Mouse (Mus musculus): Measurements from ENCODE around the gene Rpgrip1l. TPM values are rescaled to one million over a fixed set of nuclear protein-coding genes. Genes with fewer than 3 reads are reported as not detected.

Rpgrip1l gene
- polyA plus RNA-seq, 1 experiment from 2014 or later: 7.9 TPM

- no peak overlapping the region for H3K9ac ChIP-seq (replicated peaks; ENCODE audit: low read length)
- WGBS: 83% methylated on average over 2 of the region's 2 CpGs
- H3K4me1 ChIP-seq (ENCODE audit: insufficient read depth, low read length): no peaks in the 10 kb centered on the region
- no peaks in the 10 kb centered on the region for H3K27me3 ChIP-seq (ENCODE audit: insufficient read depth, low read length)
- H3K9me3 ChIP-seq (ENCODE audit: low read length): no peaks in the 10 kb centered on the region
- peaks cover 3% of the 10 kb centered on the region; the same call in 1 of the 2 replicates for H3K36me3 ChIP-seq (ENCODE audit: insufficient read depth, low read length)
- H3K4me3 ChIP-seq (ENCODE audit: low read length): no peak overlapping the region
- H3K4me2 ChIP-seq (replicated peaks; ENCODE audit: low read depth, low read length): no peak overlapping the region
- no peak overlapping the region for H3K27ac ChIP-seq (ENCODE audit: low read length)
- no peak for ATAC-seq (ENCODE audit: low FRiP score, low TSS enrichment)
Observed at GRCm38 (mm10) chr8:91221841-91222240, 91.2 kb downstream of the Rpgrip1l start.

- H3K4me1 ChIP-seq (ENCODE audit: insufficient read depth, low read length): no peaks in the 10 kb centered on the region
- no peak overlapping the region for H3K9ac ChIP-seq (replicated peaks; ENCODE audit: low read length)
- no peak for ATAC-seq (ENCODE audit: low FRiP score, low TSS enrichment)
- H3K27ac ChIP-seq (ENCODE audit: low read length): no peak overlapping the region
- H3K4me3 ChIP-seq (ENCODE audit: low read length): no peak overlapping the region
- H3K27me3 ChIP-seq (ENCODE audit: insufficient read depth, low read length): no peaks in the 10 kb centered on the region
- H3K36me3 ChIP-seq (ENCODE audit: insufficient read depth, low read length): peaks cover 3% of the 10 kb centered on the region; the same call in 1 of the 2 replicates
- H3K9me3 ChIP-seq (ENCODE audit: low read length): no peaks in the 10 kb centered on the region
- no peak overlapping the region for H3K4me2 ChIP-seq (replicated peaks; ENCODE audit: low read depth, low read length)
- WGBS: 86% methylated on average over 4 of the region's 4 CpGs
Observed at GRCm38 (mm10) chr8:91218271-91218670, 94.8 kb downstream of the Rpgrip1l start.

GRCm38 (mm10) chr8:91217062-91217905 is 95.8 kb downstream of the Rpgrip1l start:
- H3K9ac ChIP-seq (replicated peaks; ENCODE audit: low read length): no peak overlapping the region
- no peaks in the 10 kb centered on the region for H3K27me3 ChIP-seq (ENCODE audit: insufficient read depth, low read length)
- H3K36me3 ChIP-seq (ENCODE audit: insufficient read depth, low read length): peaks cover 3% of the 10 kb centered on the region; the same call in 1 of the 2 replicates
- no peaks in the 10 kb centered on the region for H3K9me3 ChIP-seq (ENCODE audit: low read length)
- no peak overlapping the region for H3K4me3 ChIP-seq (ENCODE audit: low read length)
- ATAC-seq (ENCODE audit: low FRiP score, low TSS enrichment): no peak
- no peak overlapping the region for H3K4me2 ChIP-seq (replicated peaks; ENCODE audit: low read depth, low read length)
- 77% methylated on average over 5 of the region's 5 CpGs for WGBS
- H3K4me1 ChIP-seq (ENCODE audit: insufficient read depth, low read length): no peaks in the 10 kb centered on the region
- no peak overlapping the region for H3K27ac ChIP-seq (ENCODE audit: low read length)

GRCm38 (mm10) chr8:91214287-91214686 is 98.8 kb downstream of the Rpgrip1l start:
- Histone ChIP-seq H3K9me3 (ENCODE audit: low read length) (no peaks in the 10 kb centered on the region), H3K4me3 (ENCODE audit: low read length) (no peak overlapping the region), H3K27me3 (ENCODE audit: insufficient read depth, low read length) (no peaks in the 10 kb centered on the region), H3K36me3 (ENCODE audit: insufficient read depth, low read length) (peaks cover 3% of the 10 kb centered on the region; the same call in 1 of the 2 replicates), H3K4me1 (ENCODE audit: insufficient read depth, low read length) (no peaks in the 10 kb centered on the region), H3K9ac (replicated peaks; ENCODE audit: low read length) (no peak overlapping the region), H3K4me2 (replicated peaks; ENCODE audit: low read depth, low read length) (no peak overlapping the region), H3K27ac (ENCODE audit: low read length) (no peak overlapping the region)
- no peak for ATAC-seq (ENCODE audit: low FRiP score, low TSS enrichment)
- WGBS: 88% methylated on average over 3 of the region's 3 CpGs

- 95% methylated on average over 2 of the region's 2 CpGs for WGBS
- Histone ChIP-seq H3K9me3 (ENCODE audit: low read length) (no peaks in the 10 kb centered on the region), H3K27me3 (ENCODE audit: insufficient read depth, low read length) (no peaks in the 10 kb centered on the region), H3K36me3 (ENCODE audit: insufficient read depth, low read length) (peaks cover 3% of the 10 kb centered on the region; the same call in 1 of the 2 replicates), H3K27ac (ENCODE audit: low read length) (no peak overlapping the region), H3K4me1 (ENCODE audit: insufficient read depth, low read length) (no peaks in the 10 kb centered on the region), H3K4me3 (ENCODE audit: low read length) (no peak overlapping the region), H3K9ac (replicated peaks; ENCODE audit: low read length) (no peak overlapping the region), H3K4me2 (replicated peaks; ENCODE audit: low read depth, low read length) (no peak overlapping the region)
- no peak for ATAC-seq (ENCODE audit: low FRiP score, low TSS enrichment)
Observed at GRCm38 (mm10) chr8:91212948-91213347, 100.1 kb downstream of the Rpgrip1l start.

GRCm38 (mm10) chr8:91209658-91210057 is 103.4 kb downstream of the Rpgrip1l start:
- Histone ChIP-seq H3K4me2 (replicated peaks; ENCODE audit: low read depth, low read length) (no peak overlapping the region), H3K27me3 (ENCODE audit: insufficient read depth, low read length) (no peaks in the 10 kb centered on the region), H3K4me1 (ENCODE audit: insufficient read depth, low read length) (no peaks in the 10 kb centered on the region), H3K27ac (ENCODE audit: low read length) (no peak overlapping the region), H3K9ac (replicated peaks; ENCODE audit: low read length) (no peak overlapping the region), H3K36me3 (ENCODE audit: insufficient read depth, low read length) (no peaks in the 10 kb centered on the region), H3K9me3 (ENCODE audit: low read length) (no peaks in the 10 kb centered on the region), H3K4me3 (ENCODE audit: low read length) (no peak overlapping the region)
- WGBS: 90% methylated on average over 3 of the region's 3 CpGs
- no peak for ATAC-seq (ENCODE audit: low FRiP score, low TSS enrichment)

GRCm38 (mm10) chr8:91207676-91208075 is 105.4 kb downstream of the Rpgrip1l start:
- no peak overlapping the region for H3K4me3 ChIP-seq (ENCODE audit: low read length)
- ATAC-seq (ENCODE audit: low FRiP score, low TSS enrichment): no peak
- WGBS: 55% methylated on average over 2 of the region's 2 CpGs
- H3K27ac ChIP-seq (ENCODE audit: low read length): no peak overlapping the region
- H3K4me2 ChIP-seq (replicated peaks; ENCODE audit: low read depth, low read length): no peak overlapping the region
- no peaks in the 10 kb centered on the region for H3K4me1 ChIP-seq (ENCODE audit: insufficient read depth, low read length)
- H3K27me3 ChIP-seq (ENCODE audit: insufficient read depth, low read length): no peaks in the 10 kb centered on the region
- H3K9ac ChIP-seq (replicated peaks; ENCODE audit: low read length): no peak overlapping the region
- H3K9me3 ChIP-seq (ENCODE audit: low read length): no peaks in the 10 kb centered on the region
- no peaks in the 10 kb centered on the region for H3K36me3 ChIP-seq (ENCODE audit: insufficient read depth, low read length)

- H3K27me3 ChIP-seq (ENCODE audit: insufficient read depth, low read length): no peaks in the 10 kb centered on the region
- no peaks in the 10 kb centered on the region for H3K36me3 ChIP-seq (ENCODE audit: insufficient read depth, low read length)
- no peak overlapping the region for H3K27ac ChIP-seq (ENCODE audit: low read length)
- WGBS: 60% methylated on average over 6 of the region's 6 CpGs
- H3K4me1 ChIP-seq (ENCODE audit: insufficient read depth, low read length): no peaks in the 10 kb centered on the region
- H3K4me3 ChIP-seq (ENCODE audit: low read length): no peak overlapping the region
- H3K9ac ChIP-seq (replicated peaks; ENCODE audit: low read length): no peak overlapping the region
- no peak overlapping the region for H3K4me2 ChIP-seq (replicated peaks; ENCODE audit: low read depth, low read length)
- no peak for ATAC-seq (ENCODE audit: low FRiP score, low TSS enrichment)
- H3K9me3 ChIP-seq (ENCODE audit: low read length): no peaks in the 10 kb centered on the region
Observed at GRCm38 (mm10) chr8:91205897-91206296, 107.2 kb downstream of the Rpgrip1l start.

- no peaks in the 10 kb centered on the region for H3K9me3 ChIP-seq (ENCODE audit: low read length)
- no peak overlapping the region for H3K27ac ChIP-seq (ENCODE audit: low read length)
- H3K36me3 ChIP-seq (ENCODE audit: insufficient read depth, low read length): no peaks in the 10 kb centered on the region
- H3K4me3 ChIP-seq (ENCODE audit: low read length): no peak overlapping the region
- WGBS: 71% methylated on average over 2 of the region's 2 CpGs
- ATAC-seq (ENCODE audit: low FRiP score, low TSS enrichment): no peak
- no peak overlapping the region for H3K4me2 ChIP-seq (replicated peaks; ENCODE audit: low read depth, low read length)
- no peak overlapping the region for H3K9ac ChIP-seq (replicated peaks; ENCODE audit: low read length)
- no peaks in the 10 kb centered on the region for H3K27me3 ChIP-seq (ENCODE audit: insufficient read depth, low read length)
- H3K4me1 ChIP-seq (ENCODE audit: insufficient read depth, low read length): no peaks in the 10 kb centered on the region
Observed at GRCm38 (mm10) chr8:91201184-91201583, 111.9 kb downstream of the Rpgrip1l start.

- no peaks in the 10 kb centered on the region for H3K9me3 ChIP-seq (ENCODE audit: low read length)
- no peak within 1 kb of the TSS for H3K9ac ChIP-seq (replicated peaks; ENCODE audit: low read length)
- ATAC-seq (ENCODE audit: low FRiP score, low TSS enrichment): no peak
- WGBS: 94% methylated on average over 7 of the region's 7 CpGs
- H3K4me1 ChIP-seq (ENCODE audit: insufficient read depth, low read length): no peaks in the 10 kb centered on the region
- H3K27ac ChIP-seq (ENCODE audit: low read length): no peak within 1 kb of the TSS
- 0 out of 2 replicates have a peak, but pooled peaks cover 3% of the 10 kb centered on the region for H3K27me3 ChIP-seq (ENCODE audit: insufficient read depth, low read length)
- no peaks in the 10 kb centered on the region for H3K36me3 ChIP-seq (ENCODE audit: insufficient read depth, low read length)
- H3K4me3 ChIP-seq (ENCODE audit: low read length): no peak within 1 kb of the TSS
- no peak within 1 kb of the TSS for H3K4me2 ChIP-seq (replicated peaks; ENCODE audit: low read depth, low read length)
Observed at GRCm38 (mm10) chr8:91199876-91200275, 113.2 kb downstream of the Rpgrip1l start, which contains the start of gene Aktip. Gene Aktip (minus strand): TSS chr8:91199976.

All from kidney, embryonic 16.5 days (tissue).